In the genomic region with DNA sequence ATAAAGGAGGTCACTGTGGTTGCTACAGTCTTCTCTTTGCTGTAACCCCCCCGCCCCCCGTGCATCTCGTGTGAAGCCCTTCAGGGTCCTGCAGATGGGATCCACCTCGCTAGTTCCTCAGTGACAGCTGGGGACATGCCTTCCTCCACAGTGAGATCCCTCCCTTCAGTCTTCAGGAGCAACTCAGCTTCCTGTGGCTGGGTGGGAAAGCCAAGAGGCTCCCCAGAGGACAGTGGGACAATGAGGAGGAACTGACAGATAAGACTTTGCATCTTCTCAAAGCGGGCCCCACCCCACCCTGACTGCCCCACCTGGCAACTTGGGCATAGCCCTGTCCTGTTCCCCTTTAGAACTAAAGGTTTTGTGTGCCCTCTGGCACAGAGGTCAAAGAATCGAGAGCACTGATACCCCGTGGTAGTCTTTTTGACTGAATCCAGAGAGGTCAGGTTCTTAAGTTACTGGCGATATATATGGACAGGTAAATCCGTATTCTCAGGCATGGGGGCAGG, we compare ENCODE assay signal across 25 mouse cellular contexts. TPM values are rescaled to one million over a fixed set of nuclear protein-coding genes. Genes with fewer than 3 reads are reported as not detected.
DNase-seq lines count a peak whose midpoint lies in the region; ATAC-seq and TF ChIP-seq lines count a peak whose summit lies in the region.
"Had no signal": no experiment of that assay in that cellular context is flagged by ENCODE, and none has a peak within 500 bp of the region (broad histone marks: within the 10 kb centered on the region; RNA-seq: fewer than 3 reads in every experiment).

No protein-coding gene starts in this region.

- DNase-seq in forebrain, embryonic 10.5 days (ENCODE audit: extremely low spot score, low spot score) = no peak
- DNase-seq in forebrain, postnatal 0 days = no peak
- peak; percentile 39 to 44 for DNase-seq in heart, adult 2 months
- DNase-seq in midbrain, embryonic 10.5 days (ENCODE audit: low spot score) = no peak
- peak; percentile 38 for DNase-seq in splenic B cell, adult 2 months (ENCODE audit: low read depth, low spot score)
- no peak for DNase-seq in cerebellum, adult 9-11 months
- DNase-seq: adrenal gland, adult 8-10 months; cerebellum, adult 2 months; cerebellum, postnatal 14 days; embryo, embryonic 11 days; gastrocnemius, postnatal 25 days; heart, postnatal 4 days had no signal

- no peak overlapping the region for H3K9ac ChIP-seq in forebrain, postnatal 0 days
- H3K9ac ChIP-seq in heart, adult 2 months (ENCODE audit: low read depth, low read length) = no peak overlapping the region
- H3K9ac ChIP-seq in heart, embryonic 11.5 days (ENCODE audit: low read depth, low read length) = no peak overlapping the region
- no peak overlapping the region for H3K9ac ChIP-seq in midbrain, embryonic 13.5 days (replicated peaks)
- H3K9ac ChIP-seq: embryonic facial prominence, embryonic 15.5 days; forebrain, embryonic 15.5 days; heart, embryonic 13.5 days; hindbrain, embryonic 12.5 days had no signal

- no peak overlapping the region for H3K4me2 ChIP-seq in forebrain, postnatal 0 days (ENCODE audit: low read depth)
- H3K4me2 ChIP-seq in heart, embryonic 11.5 days = no peak overlapping the region
- H3K4me2 ChIP-seq in midbrain, embryonic 13.5 days (replicated peaks) = no peak overlapping the region
- H3K4me2 ChIP-seq: embryonic facial prominence, embryonic 15.5 days; forebrain, embryonic 15.5 days; heart, embryonic 13.5 days; hindbrain, embryonic 12.5 days had no signal

- ATAC-seq in forebrain, postnatal 0 days = no peak
- no peak for ATAC-seq in heart, embryonic 11.5 days (replicated peaks; ENCODE audit: insufficient number of reproducible peaks, low FRiP score, low TSS enrichment)
- ATAC-seq in midbrain, embryonic 13.5 days = no peak
- ATAC-seq: activated CD4-positive, CD25-positive, alpha-beta regulatory T cell, adult 4 months; forebrain, embryonic 15.5 days; hindbrain, embryonic 16.5 days; inflammation-experienced regulatory T-cells, adult 6 months; intestine, postnatal 0 days; Patski had no signal

- intact Hi-C loops in heart, adult 2 months (cut with DNase I) = no loop called here

- H3K27me3 ChIP-seq in forebrain, embryonic 10.5 days (ENCODE audit: poor library complexity, severe bottlenecking) = peaks cover 33% of the 10 kb centered on the region
- no peaks in the 10 kb centered on the region for H3K27me3 ChIP-seq in forebrain, postnatal 0 days (ENCODE audit: insufficient read depth, low read length)
- no peaks in the 10 kb centered on the region for H3K27me3 ChIP-seq in heart, adult 2 months (ENCODE audit: control insufficient read depth, insufficient read depth, low read length)
- H3K27me3 ChIP-seq in heart, embryonic 11.5 days (ENCODE audit: control insufficient read depth, insufficient read depth, low read length) = peaks cover 12% of the 10 kb centered on the region
- H3K27me3 ChIP-seq in midbrain, embryonic 10.5 days (ENCODE audit: low read depth, poor library complexity, severe bottlenecking) = peaks cover 31% of the 10 kb centered on the region
- H3K27me3 ChIP-seq in midbrain, embryonic 13.5 days = peaks cover 16% of the 10 kb centered on the region
- H3K27me3 ChIP-seq in splenic B cell, adult 2 months (ENCODE audit: control insufficient read depth, insufficient read depth, low read length, poor library complexity, severe bottlenecking) = no peaks in the 10 kb centered on the region
- H3K27me3 ChIP-seq: forebrain, embryonic 15.5 days; Patski had no signal

- TF ChIP-seq POLR2A in heart, adult 2 months (IDR thresholded peaks at IDR 0.05; ENCODE audit: insufficient read depth, low read depth, low read length) = no peak

- 79% methylated on average over 9 of the region's 9 CpGs for WGBS in forebrain, embryonic 10.5 days
- WGBS in forebrain, postnatal 0 days = 80% methylated on average over 9 of the region's 9 CpGs
- WGBS in heart, adult 2 months = 42% methylated on average over 9 of the region's 9 CpGs
- WGBS in heart, embryonic 11.5 days (ENCODE audit: insufficient replicate concordance) = 61% methylated on average over 9 of the region's 9 CpGs
- WGBS in midbrain, embryonic 10.5 days = 86% methylated on average over 9 of the region's 9 CpGs
- 86% methylated on average over 9 of the region's 9 CpGs for WGBS in midbrain, embryonic 13.5 days

- H3K27ac ChIP-seq in forebrain, embryonic 10.5 days = 0 out of 2 replicates have a peak overlapping the region, but pooled peaks have one; percentile 11
- H3K27ac ChIP-seq in forebrain, postnatal 0 days (ENCODE audit: low read depth, low read length) = no peak overlapping the region
- peak overlapping the region; percentile 77 for H3K27ac ChIP-seq in heart, adult 2 months
- no peak overlapping the region for H3K27ac ChIP-seq in heart, embryonic 11.5 days (ENCODE audit: low read depth, low read length)
- H3K27ac ChIP-seq in midbrain, embryonic 10.5 days (replicated peaks) = 0 out of 2 replicates have a peak overlapping the region, but pooled peaks have one; percentile 24
- H3K27ac ChIP-seq in midbrain, embryonic 13.5 days = no peak overlapping the region
- H3K27ac ChIP-seq: embryonic facial prominence, embryonic 15.5 days; heart, embryonic 13.5 days; hindbrain, embryonic 12.5 days had no signal

- TF ChIP-seq CTCF in forebrain, postnatal 0 days (IDR thresholded peaks at IDR 0.05; ENCODE audit: low read depth) = no peak
- TF ChIP-seq CTCF in heart, adult 2 months (IDR thresholded peaks at IDR 0.05) = no peak

- no peak overlapping the region for H3K4me3 ChIP-seq in forebrain, embryonic 10.5 days
- no peak overlapping the region for H3K4me3 ChIP-seq in forebrain, postnatal 0 days (ENCODE audit: low read depth, low read length)
- no peak overlapping the region for H3K4me3 ChIP-seq in heart, adult 2 months
- no peak overlapping the region for H3K4me3 ChIP-seq in heart, embryonic 11.5 days (ENCODE audit: low read depth, low read length)
- no peak overlapping the region for H3K4me3 ChIP-seq in midbrain, embryonic 10.5 days
- no peak overlapping the region for H3K4me3 ChIP-seq in midbrain, embryonic 13.5 days (replicated peaks)
- H3K4me3 ChIP-seq: embryonic facial prominence, embryonic 15.5 days; erythroblast, embryonic 14.5 days; forebrain, embryonic 15.5 days; heart, embryonic 13.5 days; hindbrain, embryonic 12.5 days had no signal

- 0 out of 2 replicates have a peak, but pooled peaks cover 1% of the 10 kb centered on the region for H3K79me2 ChIP-seq in heart, adult 2 months (replicated peaks; ENCODE audit: control insufficient read depth, insufficient read depth, low read length)

- no peaks in the 10 kb centered on the region for H3K36me3 ChIP-seq in forebrain, embryonic 10.5 days (replicated peaks)
- H3K36me3 ChIP-seq in forebrain, postnatal 0 days (ENCODE audit: insufficient read depth) = no peaks in the 10 kb centered on the region
- H3K36me3 ChIP-seq in heart, adult 2 months (ENCODE audit: control insufficient read depth, insufficient read depth, low read length) = peaks cover 8% of the 10 kb centered on the region
- no peaks in the 10 kb centered on the region for H3K36me3 ChIP-seq in heart, embryonic 11.5 days (ENCODE audit: control insufficient read depth, insufficient read depth, low read length)
- no peaks in the 10 kb centered on the region for H3K36me3 ChIP-seq in midbrain, embryonic 10.5 days
- no peaks in the 10 kb centered on the region for H3K36me3 ChIP-seq in midbrain, embryonic 13.5 days
- no peaks in the 10 kb centered on the region for H3K36me3 ChIP-seq in splenic B cell, adult 2 months (ENCODE audit: control insufficient read depth, insufficient read depth, low read length, poor library complexity, severe bottlenecking)
- H3K36me3 ChIP-seq: embryonic facial prominence, embryonic 15.5 days; forebrain, embryonic 15.5 days; heart, embryonic 13.5 days; hindbrain, embryonic 12.5 days had no signal

- 0 out of 2 replicates have a peak, but pooled peaks have one; percentile 34 for TF ChIP-seq EP300 in heart, adult 2 months (IDR thresholded peaks at IDR 0.05; ENCODE audit: insufficient read depth, low read depth, low read length)

- H3K4me1 ChIP-seq in forebrain, embryonic 10.5 days = peaks cover 68% of the 10 kb centered on the region
- H3K4me1 ChIP-seq in forebrain, postnatal 0 days (ENCODE audit: insufficient read depth) = peaks cover 43% of the 10 kb centered on the region; the same call in 1 of the 2 replicates
- H3K4me1 ChIP-seq in heart, adult 2 months (ENCODE audit: control insufficient read depth, insufficient read depth, low read length) = peaks cover 54% of the 10 kb centered on the region
- peaks cover 14% of the 10 kb centered on the region; the same call in 1 of the 2 replicates for H3K4me1 ChIP-seq in heart, embryonic 11.5 days (ENCODE audit: control insufficient read depth, insufficient read depth, low read length)
- peaks cover 34% of the 10 kb centered on the region for H3K4me1 ChIP-seq in midbrain, embryonic 10.5 days
- H3K4me1 ChIP-seq in midbrain, embryonic 13.5 days (replicated peaks) = peaks cover 28% of the 10 kb centered on the region

- H3K9me3 ChIP-seq in forebrain, embryonic 10.5 days = no peaks in the 10 kb centered on the region
- H3K9me3 ChIP-seq in forebrain, postnatal 0 days (ENCODE audit: low read length) = no peaks in the 10 kb centered on the region
- H3K9me3 ChIP-seq in heart, embryonic 11.5 days (replicated peaks; ENCODE audit: control insufficient read depth, low read length) = no peaks in the 10 kb centered on the region
- H3K9me3 ChIP-seq in midbrain, embryonic 10.5 days (replicated peaks) = no peaks in the 10 kb centered on the region
- no peaks in the 10 kb centered on the region for H3K9me3 ChIP-seq in midbrain, embryonic 13.5 days
- H3K9me3 ChIP-seq: embryonic facial prominence, embryonic 15.5 days; forebrain, embryonic 15.5 days; heart, embryonic 13.5 days; hindbrain, embryonic 12.5 days had no signal

RNA-seq across cellular contexts. Expression of a gene that starts 37.9 kb away (rescaled TPM):
- polyA plus RNA-seq in forebrain, embryonic 10.5 days (2016; fragmentation: Nextera tagmentation; extraction: Ambion mirVana) = 16.2 and 16.3 TPM in 2 replicates
- 94.2 and 104 TPM in 2 replicates for total RNA-seq in forebrain, postnatal 0 days (2014; rRNA removed)
- 66.2 and 72.4 TPM in 2 replicates for polyA plus RNA-seq in forebrain, postnatal 0 days (2015; fragmentation: Nextera tagmentation; extraction: Ambion mirVana)
- total RNA-seq in heart, adult 2 months (2021) = 10 to 100 TPM; 56.0 to 57.1 TPM
- polyA plus RNA-seq in heart, adult 2 months (2012; rRNA removed) = 41.6 and 57.0 TPM in 2 replicates
- polyA plus RNA-seq in heart, embryonic 11.5 days (2014; fragmentation: Nextera tagmentation; extraction: Ambion mirVana) = 5.8 and 5.9 TPM in 2 replicates
- 11.9 and 13.4 TPM in 2 replicates for polyA plus RNA-seq in midbrain, embryonic 10.5 days (2016; fragmentation: Nextera tagmentation; extraction: Ambion mirVana)
- 16.6 and 18.9 TPM in 2 replicates for polyA plus RNA-seq in midbrain, embryonic 13.5 days (2015; fragmentation: Nextera tagmentation; extraction: Ambion mirVana)

RNA-seq across cellular contexts. Expression of a gene that starts 48.7 kb away (rescaled TPM):
- not detected in 2 replicates for polyA plus RNA-seq in forebrain, embryonic 10.5 days (2016; fragmentation: Nextera tagmentation; extraction: Ambion mirVana)
- not detected in 2 replicates for total RNA-seq in forebrain, postnatal 0 days (2014; rRNA removed)
- not detected in 2 replicates for polyA plus RNA-seq in forebrain, postnatal 0 days (2015; fragmentation: Nextera tagmentation; extraction: Ambion mirVana)
- total RNA-seq in heart, adult 2 months (2021) = not detected
- not detected in 2 replicates for polyA plus RNA-seq in heart, adult 2 months (2012; rRNA removed)
- polyA plus RNA-seq in heart, embryonic 11.5 days (2014; fragmentation: Nextera tagmentation; extraction: Ambion mirVana) = 0.89 TPM in 1 of 2 replicates, not detected in the other
- polyA plus RNA-seq in midbrain, embryonic 10.5 days (2016; fragmentation: Nextera tagmentation; extraction: Ambion mirVana) = 3.0 TPM in 1 of 2 replicates, not detected in the other
- polyA plus RNA-seq in midbrain, embryonic 13.5 days (2015; fragmentation: Nextera tagmentation; extraction: Ambion mirVana) = not detected in 2 replicates
- polyA plus RNA-seq: erythroblast, embryonic 14.5 days; forebrain, embryonic 11.5 days; forebrain, embryonic 15.5 days; heart, embryonic 13.5 days; hindbrain, embryonic 12.5 days; intestine, postnatal 0 days had no signal

Comparison
In these comparisons a context has a peak if more than half of its experiments do, and no peak if none do; other contexts are left out.
1. H3K27ac ChIP-seq: peak in forebrain, embryonic 10.5 days (single experiment), heart, adult 2 months (single experiment) and midbrain, embryonic 10.5 days (single experiment); none in forebrain, postnatal 0 days (single experiment), heart, embryonic 11.5 days (single experiment) and midbrain, embryonic 13.5 days (single experiment).
2. DNase-seq: peak in heart, adult 2 months (2 of 2) and splenic B cell, adult 2 months (single experiment); none in forebrain, embryonic 10.5 days (single experiment), forebrain, postnatal 0 days (single experiment), midbrain, embryonic 10.5 days (single experiment) and cerebellum, adult 9-11 months (single experiment).